Mouse (Mus musculus): ENCODE results near the gene Sema6d. TPM values are rescaled to one million over a fixed set of nuclear protein-coding genes. Genes with fewer than 3 reads are reported as not detected.

The Sema6d gene
- total and polyA plus RNA-seq, 2 experiments from 2014 or later = 22.5 to 65.1 TPM

- no peak overlapping the region for H3K4me3 ChIP-seq (ENCODE audit: low read depth, low read length)
- DNase-seq (no peak), ATAC-seq (no peak)
- no peak overlapping the region for H3K9ac ChIP-seq
- H3K9me3 ChIP-seq (ENCODE audit: low read length) = no peaks in the 10 kb centered on the region
- H3K4me2 ChIP-seq (ENCODE audit: low read depth) = no peak overlapping the region
- 89% methylated on average over 1 of the region's 1 CpGs for WGBS
- no peak for TF ChIP-seq CTCF (IDR thresholded peaks at IDR 0.05; ENCODE audit: low read depth)
- H3K27ac ChIP-seq (ENCODE audit: low read depth, low read length) = no peak overlapping the region
- no peaks in the 10 kb centered on the region for H3K4me1 ChIP-seq (ENCODE audit: insufficient read depth)
- H3K27me3 ChIP-seq (ENCODE audit: insufficient read depth, low read length) = no peaks in the 10 kb centered on the region
- H3K36me3 ChIP-seq (ENCODE audit: insufficient read depth) = no peaks in the 10 kb centered on the region
These were observed 147.1 kb downstream of the Sema6d start for GRCm38 (mm10) chr2:124236831-124237230.

- ATAC-seq (no peak), DNase-seq (no peak)
- Histone ChIP-seq H3K4me3 (ENCODE audit: low read depth, low read length) (no peak overlapping the region), H3K4me2 (ENCODE audit: low read depth) (no peak overlapping the region), H3K27me3 (ENCODE audit: insufficient read depth, low read length) (no peaks in the 10 kb centered on the region), H3K9ac (no peak overlapping the region), H3K27ac (ENCODE audit: low read depth, low read length) (no peak overlapping the region), H3K36me3 (ENCODE audit: insufficient read depth) (no peaks in the 10 kb centered on the region), H3K4me1 (ENCODE audit: insufficient read depth) (no peaks in the 10 kb centered on the region), H3K9me3 (ENCODE audit: low read length) (no peaks in the 10 kb centered on the region)
- WGBS = 31% methylated on average over 1 of the region's 1 CpGs
- no peak for TF ChIP-seq CTCF (IDR thresholded peaks at IDR 0.05; ENCODE audit: low read depth)
These were observed 153.8 kb downstream of the Sema6d start for GRCm38 (mm10) chr2:124243608-124244007.

GRCm38 (mm10) chr2:124244543-124245245, 154.9 kb downstream of the Sema6d start:
- ATAC-seq = no peak
- no peak for DNase-seq
- no peaks in the 10 kb centered on the region for H3K27me3 ChIP-seq (ENCODE audit: insufficient read depth, low read length)
- no peaks in the 10 kb centered on the region for H3K36me3 ChIP-seq (ENCODE audit: insufficient read depth)
- H3K27ac ChIP-seq (ENCODE audit: low read depth, low read length) = no peak overlapping the region
- no peaks in the 10 kb centered on the region for H3K9me3 ChIP-seq (ENCODE audit: low read length)
- no peak for TF ChIP-seq CTCF (IDR thresholded peaks at IDR 0.05; ENCODE audit: low read depth)
- H3K4me2 ChIP-seq (ENCODE audit: low read depth) = no peak overlapping the region
- H3K9ac ChIP-seq = no peak overlapping the region
- H3K4me3 ChIP-seq (ENCODE audit: low read depth, low read length) = no peak overlapping the region
- H3K4me1 ChIP-seq (ENCODE audit: insufficient read depth) = no peaks in the 10 kb centered on the region
- 60% methylated on average over 4 of the region's 4 CpGs for WGBS

- no peak for DNase-seq
- H3K4me3 ChIP-seq (ENCODE audit: low read depth, low read length) = no peak overlapping the region
- WGBS = 47% methylated on average over 1 of the region's 1 CpGs
- no peaks in the 10 kb centered on the region for H3K27me3 ChIP-seq (ENCODE audit: insufficient read depth, low read length)
- no peaks in the 10 kb centered on the region for H3K9me3 ChIP-seq (ENCODE audit: low read length)
- no peak overlapping the region for H3K4me2 ChIP-seq (ENCODE audit: low read depth)
- no peak overlapping the region for H3K9ac ChIP-seq
- no peak for ATAC-seq
- TF ChIP-seq CTCF (IDR thresholded peaks at IDR 0.05; ENCODE audit: low read depth) = no peak
- no peak overlapping the region for H3K27ac ChIP-seq (ENCODE audit: low read depth, low read length)
- H3K4me1 ChIP-seq (ENCODE audit: insufficient read depth) = no peaks in the 10 kb centered on the region
- no peaks in the 10 kb centered on the region for H3K36me3 ChIP-seq (ENCODE audit: insufficient read depth)
These were observed 168.3 kb downstream of the Sema6d start for GRCm38 (mm10) chr2:124258108-124258507.

DNA sequence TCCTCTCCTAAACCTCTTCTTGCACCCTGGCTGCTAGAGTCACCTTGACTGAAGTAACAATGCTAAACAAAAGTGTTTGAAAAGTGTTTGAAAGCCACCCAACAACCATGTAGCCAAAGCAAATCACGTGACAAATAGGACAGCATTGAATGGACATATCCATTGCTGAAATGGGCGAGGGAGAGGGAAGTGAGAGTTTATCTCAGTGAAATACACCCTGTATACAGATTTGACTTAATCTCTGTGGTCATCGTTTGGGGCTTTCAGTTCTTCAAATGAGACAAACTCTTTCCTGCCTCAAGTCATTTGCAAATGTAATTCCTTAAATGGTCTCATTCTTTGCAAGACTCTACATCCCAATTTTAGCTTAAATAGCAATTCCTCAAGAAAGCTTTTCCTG, 174.5 kb downstream of the Sema6d start:
- no peak for ATAC-seq
- Histone ChIP-seq H3K27me3 (ENCODE audit: insufficient read depth, low read length) (no peaks in the 10 kb centered on the region), H3K9me3 (ENCODE audit: low read length) (no peaks in the 10 kb centered on the region), H3K4me3 (ENCODE audit: low read depth, low read length) (no peak overlapping the region), H3K27ac (ENCODE audit: low read depth, low read length) (no peak overlapping the region), H3K9ac (no peak overlapping the region), H3K36me3 (ENCODE audit: insufficient read depth) (no peaks in the 10 kb centered on the region), H3K4me2 (ENCODE audit: low read depth) (no peak overlapping the region), H3K4me1 (ENCODE audit: insufficient read depth) (no peaks in the 10 kb centered on the region)
- no peak for DNase-seq
- WGBS = 85% methylated on average over 3 of the region's 3 CpGs
- TF ChIP-seq CTCF (IDR thresholded peaks at IDR 0.05; ENCODE audit: low read depth) = no peak

DNA sequence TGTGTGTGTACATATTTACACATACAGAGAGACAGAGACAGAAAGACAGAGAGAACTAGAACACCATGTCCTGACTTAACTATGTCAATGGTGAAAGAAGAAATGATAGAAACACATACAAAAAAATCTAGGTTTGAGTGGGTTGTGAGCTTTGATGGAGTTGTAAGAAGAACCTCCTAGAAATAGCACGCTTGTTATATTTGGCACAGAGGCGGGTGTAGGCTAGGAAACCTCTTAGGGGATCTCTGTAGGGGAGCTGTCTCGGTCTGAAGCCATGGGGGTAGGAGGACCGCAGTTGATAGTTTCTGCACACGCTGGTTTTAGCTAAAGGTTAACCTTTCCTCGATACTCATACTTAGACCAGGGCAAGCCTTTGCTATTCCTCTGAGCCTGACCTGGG, 181.4 kb downstream of the Sema6d start:
- H3K27me3 ChIP-seq (ENCODE audit: insufficient read depth, low read length) = no peaks in the 10 kb centered on the region
- H3K36me3 ChIP-seq (ENCODE audit: insufficient read depth) = no peaks in the 10 kb centered on the region
- WGBS = 84% methylated on average over 6 of the region's 6 CpGs
- no peaks in the 10 kb centered on the region for H3K4me1 ChIP-seq (ENCODE audit: insufficient read depth)
- DNase-seq (no peak), ATAC-seq (no peak)
- TF ChIP-seq CTCF (IDR thresholded peaks at IDR 0.05; ENCODE audit: low read depth) = no peak
- no peak overlapping the region for H3K4me3 ChIP-seq (ENCODE audit: low read depth, low read length)
- no peak overlapping the region for H3K9ac ChIP-seq
- no peak overlapping the region for H3K4me2 ChIP-seq (ENCODE audit: low read depth)
- no peak overlapping the region for H3K27ac ChIP-seq (ENCODE audit: low read depth, low read length)
- H3K9me3 ChIP-seq (ENCODE audit: low read length) = no peaks in the 10 kb centered on the region

GRCm38 (mm10) chr2:124277492-124277891, 187.7 kb downstream of the Sema6d start:
- Histone ChIP-seq H3K27ac (ENCODE audit: low read depth, low read length) (no peak overlapping the region), H3K9me3 (ENCODE audit: low read length) (no peaks in the 10 kb centered on the region), H3K4me1 (ENCODE audit: insufficient read depth) (no peaks in the 10 kb centered on the region), H3K4me2 (ENCODE audit: low read depth) (no peak overlapping the region), H3K36me3 (ENCODE audit: insufficient read depth) (no peaks in the 10 kb centered on the region), H3K4me3 (ENCODE audit: low read depth, low read length) (no peak overlapping the region), H3K9ac (no peak overlapping the region), H3K27me3 (ENCODE audit: insufficient read depth, low read length) (no peaks in the 10 kb centered on the region)
- ATAC-seq (no peak), DNase-seq (no peak)
- 28% methylated on average over 1 of the region's 1 CpGs for WGBS
- no peak for TF ChIP-seq CTCF (IDR thresholded peaks at IDR 0.05; ENCODE audit: low read depth)

All from forebrain, postnatal 0 days (tissue).